Mouse (Mus musculus) left cerebral cortex, postnatal 14 days (tissue): ENCODE data around the gene 4930467E23Rik. TPM values are rescaled to one million over a fixed set of nuclear protein-coding genes. Genes with fewer than 3 reads are reported as not detected.
"Not testable (repeated sequence)": the region's sequence is repeated elsewhere in the genome, so short reads cannot be mapped to it uniquely, and the experiment has no call there.

ENCODE experiments used
- DNase-seq, 2 experiments: peaks; one replicate each; pipeline ENCODE4 v3.0.0; 2021 to 2022; ENCODE audit warnings: low spot score in 2 of 2, mixed read lengths in 1 of 2
- intact Hi-C: fragments of 180-260 bp; cut with DNase I; formaldehyde crosslinking; loops from one replicate; pipeline ENCODE4 v1.15.1; 2025
- total RNA-seq, 2 experiments: library from RNA; stranded (reverse); gene quantifications; 2 replicates each; pipeline ENCODE4 v1.2.3; 2021

4930467E23Rik gene
- total RNA-seq, 2 experiments from 2014 or later = 0.23 to 0.51 TPM

DNA sequence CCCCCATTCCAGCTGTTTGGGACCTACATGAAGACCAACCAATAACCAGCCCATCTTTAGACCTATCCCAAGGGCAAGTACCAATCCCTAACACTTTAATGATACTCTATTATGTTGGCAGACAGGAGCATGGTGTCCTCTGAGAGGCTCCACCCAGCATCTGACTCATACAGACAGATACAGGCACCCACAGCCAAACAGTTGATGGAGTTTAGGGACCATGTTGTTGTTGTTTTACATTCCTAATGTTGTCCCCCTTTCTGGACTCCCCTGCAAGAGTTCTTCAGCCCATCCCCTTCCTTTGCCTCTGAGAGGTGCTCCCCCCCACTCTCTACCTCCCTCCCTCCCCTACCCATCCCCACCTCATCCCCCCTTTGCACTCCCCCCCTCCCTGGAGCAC is 46.9 kb downstream of the 4930467E23Rik start:
- DNase-seq, intact Hi-C loops: not testable (repeated sequence)

DNA sequence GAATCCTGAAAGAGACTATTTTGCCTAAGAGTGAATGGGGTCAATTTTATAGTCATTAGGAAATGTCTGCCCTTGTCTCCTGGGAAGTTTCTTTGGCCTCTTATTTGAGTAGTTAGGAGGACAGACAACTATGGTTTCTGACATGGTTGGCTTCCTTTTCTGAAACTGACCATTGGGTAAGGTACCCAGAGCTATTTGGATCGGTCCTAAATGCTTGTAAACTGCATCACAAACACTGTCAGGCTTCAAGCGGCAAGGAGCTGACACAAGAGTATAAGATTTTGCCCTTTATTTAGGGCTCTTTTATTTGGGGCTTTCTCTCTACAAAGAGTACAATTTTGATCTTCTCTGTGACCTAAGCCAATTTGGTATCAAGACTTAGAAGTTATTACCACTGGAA is 48.1 kb downstream of the 4930467E23Rik start:
- DNase-seq, intact Hi-C loops: not testable (repeated sequence)

DNA sequence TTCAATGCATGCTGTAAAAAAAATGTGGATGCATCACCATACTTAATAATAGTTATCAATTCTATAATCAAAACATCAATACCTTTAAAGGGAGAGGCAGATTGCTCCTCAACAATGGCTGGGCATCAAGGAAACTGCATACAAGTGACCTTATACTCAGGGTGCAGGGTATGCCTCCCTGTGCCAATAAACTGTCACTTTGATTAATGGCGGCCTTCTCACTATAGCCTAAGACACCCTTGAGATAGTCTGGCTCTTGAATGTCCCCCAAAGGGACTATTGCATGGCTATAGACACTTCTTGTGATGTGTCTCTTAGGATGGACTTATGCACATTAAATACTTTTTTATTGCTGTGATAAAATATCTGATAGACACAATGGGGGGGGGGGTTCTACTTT is 48.8 kb downstream of the 4930467E23Rik start:
- DNase-seq, intact Hi-C loops: not testable (repeated sequence)

DNA sequence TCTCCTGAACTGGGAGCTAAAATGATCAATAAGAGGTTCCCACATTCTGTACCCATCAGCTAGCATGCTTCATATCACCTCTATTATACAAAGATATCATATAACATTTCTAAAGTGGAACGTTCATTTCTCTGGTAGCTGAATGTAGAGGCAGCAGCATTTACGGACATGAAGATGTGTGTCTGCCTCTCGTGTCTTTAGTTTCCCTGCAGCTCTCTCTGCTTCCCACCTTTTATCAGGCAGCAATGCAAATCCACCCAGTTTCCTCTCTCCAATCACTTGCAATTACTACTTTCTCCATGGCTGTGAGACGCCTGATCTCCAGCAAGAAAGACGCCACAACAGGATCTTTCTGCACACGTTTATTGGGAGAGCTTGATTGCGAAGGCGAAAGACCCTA is 49.5 kb downstream of the 4930467E23Rik start:
- DNase-seq, intact Hi-C loops: not testable (repeated sequence)

DNA sequence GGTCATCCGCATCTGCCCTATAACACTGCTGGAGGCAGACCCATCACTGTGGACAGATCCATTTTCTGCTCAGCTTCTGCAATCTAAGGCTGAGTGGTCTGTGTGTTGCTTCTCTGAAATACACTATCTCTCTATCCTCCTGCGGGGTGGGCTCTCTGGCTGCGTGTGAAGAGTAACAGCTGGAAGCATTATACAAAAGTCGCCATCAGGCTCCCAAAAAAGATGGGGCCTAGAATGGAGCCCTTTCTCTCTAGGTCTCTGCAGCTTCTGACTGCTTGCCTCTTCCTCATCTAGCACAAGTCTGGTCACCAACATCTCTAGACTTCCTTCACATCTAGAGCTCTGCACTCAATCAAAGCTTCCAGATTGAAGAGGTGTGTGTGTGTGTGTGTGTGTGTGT is 50.8 kb downstream of the 4930467E23Rik start:
- intact Hi-C loops, DNase-seq: not testable (repeated sequence)

DNA sequence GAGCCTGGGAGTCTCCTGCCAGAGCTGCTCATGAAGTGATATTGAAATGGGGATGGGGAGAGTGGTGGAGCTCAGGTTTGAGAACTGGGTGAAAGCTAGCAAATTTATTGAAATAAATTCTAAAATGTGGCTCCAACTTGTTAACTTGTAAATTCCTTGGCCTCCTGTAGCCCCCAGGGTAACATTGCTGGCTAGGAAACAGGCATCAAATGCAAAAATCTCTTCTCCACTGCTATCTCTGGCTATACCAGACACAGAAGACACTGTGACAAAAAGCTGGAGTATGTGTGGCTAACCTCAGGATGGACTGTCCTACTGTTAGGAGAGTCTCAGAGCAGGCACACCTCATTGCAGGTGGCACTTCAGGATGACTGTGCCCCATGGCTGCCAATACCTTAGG is 51.3 kb downstream of the 4930467E23Rik start:
- intact Hi-C loops, DNase-seq: not testable (repeated sequence)

DNA sequence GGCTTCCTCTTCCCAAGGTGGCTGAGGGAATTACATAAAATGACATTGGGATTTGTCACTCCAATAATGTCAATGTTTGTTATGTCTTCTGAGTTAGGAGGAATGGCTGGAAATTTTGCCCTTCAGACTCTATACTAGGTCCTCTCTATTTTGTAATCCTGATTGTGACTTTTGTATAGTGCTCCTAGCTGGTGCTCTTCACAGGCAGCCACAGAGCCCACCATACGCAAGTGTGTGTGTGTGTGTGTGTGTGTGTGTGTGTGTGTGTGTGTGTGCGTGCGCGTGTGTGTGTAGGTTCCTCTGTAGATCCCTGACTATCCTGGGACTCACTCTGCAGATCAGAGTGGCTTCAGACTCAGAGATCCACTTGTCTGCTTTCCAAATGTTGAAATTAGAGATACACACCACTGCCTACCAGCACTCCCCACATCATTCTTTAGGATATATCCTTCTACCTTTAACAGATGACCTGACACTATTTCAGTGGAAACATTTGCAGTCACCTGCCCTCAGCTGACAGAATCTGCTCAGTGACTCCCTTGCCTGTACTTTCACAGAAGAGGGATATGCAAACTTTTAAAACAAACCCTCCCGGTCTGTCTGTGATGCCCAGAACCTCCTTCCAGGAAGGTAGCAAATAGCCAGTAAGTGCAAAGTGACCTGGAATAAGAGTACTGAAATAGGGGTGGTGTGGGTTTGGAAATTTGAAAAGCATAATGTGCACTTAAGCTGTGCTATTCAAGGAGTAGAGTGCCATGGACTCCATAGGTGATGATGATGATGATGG is 52.1 kb downstream of the 4930467E23Rik start:
- intact Hi-C loops, DNase-seq: not testable (repeated sequence)

DNA sequence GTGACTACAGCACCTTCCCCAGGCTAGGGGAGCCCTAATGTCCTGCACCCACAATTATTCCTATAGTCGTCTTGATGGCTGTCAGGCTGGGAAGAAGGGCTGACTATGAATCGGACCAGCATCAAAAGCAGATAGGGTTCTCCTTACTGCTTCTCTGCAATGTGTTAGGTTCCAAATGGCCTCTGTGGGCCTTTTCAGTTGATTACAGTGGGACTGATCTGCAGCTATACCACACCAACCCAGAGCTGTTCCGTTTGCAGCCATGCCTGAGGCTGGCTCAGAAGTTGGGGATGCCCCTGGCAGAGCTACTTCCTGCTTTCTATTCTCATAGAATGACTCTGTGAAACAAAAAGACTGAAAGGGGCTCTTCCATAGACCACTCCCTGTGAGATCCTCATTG is 53.4 kb downstream of the 4930467E23Rik start:
- not testable (repeated sequence) for DNase-seq

DNA sequence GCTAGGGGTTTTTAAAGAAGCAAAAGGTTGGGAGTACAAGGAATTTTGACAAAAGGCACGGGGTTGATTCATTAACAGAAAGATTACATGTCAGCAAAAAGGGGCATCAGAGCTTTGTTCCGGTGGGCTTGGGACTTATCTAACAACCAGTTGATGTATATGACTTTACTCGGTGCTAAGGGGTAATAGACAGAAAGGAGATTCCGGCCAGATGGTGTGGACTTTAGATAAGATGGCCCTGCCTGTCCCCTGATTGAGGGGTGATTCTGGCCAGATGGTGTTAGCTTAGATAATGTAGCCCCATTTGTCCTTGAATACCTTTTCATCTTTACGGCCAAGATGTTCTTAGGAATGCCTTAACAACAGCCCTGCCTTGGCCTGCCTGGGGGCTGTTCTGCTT is 54.5 kb downstream of the 4930467E23Rik start:
- intact Hi-C loops, DNase-seq: not testable (repeated sequence)

More for the DNA sequence above, 53.4 kb downstream of the 4930467E23Rik start:
- intact Hi-C loops = not testable (repeated sequence)

DNA sequence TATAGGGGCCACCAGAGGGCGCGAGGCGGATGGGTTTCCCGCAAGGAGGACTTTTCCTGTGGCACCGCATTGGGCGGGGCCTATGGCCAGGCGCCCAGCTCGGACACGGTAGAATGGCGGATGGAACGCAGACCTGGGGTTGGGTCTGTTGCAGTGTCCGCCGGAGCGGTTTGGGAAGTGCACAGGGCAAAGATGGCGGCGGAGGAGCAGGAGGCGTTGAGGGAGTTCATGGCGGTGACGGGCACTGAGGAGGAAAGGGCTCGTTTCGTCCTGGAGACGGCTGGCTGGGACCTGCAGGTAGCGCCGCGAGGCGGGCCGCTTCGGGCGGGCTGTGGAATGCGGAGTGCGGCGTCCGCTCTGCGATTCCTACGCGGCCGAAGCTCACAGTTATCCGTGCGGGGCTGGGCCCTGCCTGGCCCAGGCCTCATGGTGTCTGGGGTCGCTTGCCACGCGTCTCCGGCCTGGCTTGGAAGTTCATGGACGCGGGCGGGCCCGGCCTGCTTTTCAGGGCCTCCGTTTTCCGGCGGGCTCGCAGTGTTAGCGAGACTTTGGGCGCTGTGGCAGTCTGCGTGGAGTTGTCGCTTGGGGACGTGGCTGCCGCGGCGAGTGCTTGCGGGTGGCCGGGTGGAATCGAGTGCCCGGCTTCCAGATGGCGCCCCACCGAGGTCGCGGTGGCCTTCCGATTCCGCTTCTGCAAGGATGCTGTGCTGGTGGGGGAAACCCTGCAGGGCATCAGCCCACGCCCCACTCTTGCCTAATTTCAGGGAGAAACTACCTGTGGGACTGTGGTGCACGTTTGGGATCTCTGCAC is 55.4 kb downstream of the 4930467E23Rik start:
- DNase-seq = peak; percentile 100
- intact Hi-C loops = not testable (repeated sequence)

DNA sequence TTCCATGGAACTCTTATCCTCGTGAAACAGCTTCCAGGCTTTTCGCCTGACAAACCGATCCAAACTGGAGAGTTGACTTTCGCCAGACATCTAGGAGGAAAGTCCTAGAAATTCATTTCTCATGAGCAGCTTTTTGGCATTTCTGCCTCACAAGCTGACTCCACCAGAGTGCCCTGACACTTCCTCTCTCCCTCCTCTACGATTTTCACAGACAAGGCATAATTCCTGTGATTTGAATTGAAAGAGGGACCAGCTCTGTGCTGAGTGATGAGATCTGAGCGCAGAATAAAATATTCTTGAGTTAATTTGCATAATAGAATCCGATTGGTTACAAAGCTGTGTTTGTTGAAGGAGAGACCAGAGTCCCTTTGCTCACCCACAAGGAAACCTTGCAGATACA is 63.3 kb downstream of the 4930467E23Rik start:
- peak in 1 of 2 experiments; percentile 19 for DNase-seq
- intact Hi-C loops = not testable (repeated sequence)

Other genes with a start within 250 kb of the 4930467E23Rik start
- not detected for gene Defb7, start 234.5 kb upstream of the 4930467E23Rik start, total RNA-seq
- gene Gm31371, start 173.8 kb downstream of the 4930467E23Rik start, total RNA-seq = under 1 TPM in 1 of 2 experiments, not detected in 1; 0.26 TPM